Mouse (Mus musculus): Measurements from ENCODE around the gene Pdia5.

GRCm38 (mm10) chr16:35403891-35404290 is 86.8 kb downstream of the Pdia5 start:
- TF ChIP-seq POLR2A (IDR thresholded peaks at IDR 0.05; ENCODE audit: borderline replicate concordance, extremely low read depth, insufficient read depth, insufficient read length, poor library complexity, severe bottlenecking), result no peak
- no peak for TF ChIP-seq CTCF (IDR thresholded peaks at IDR 0.05; ENCODE audit: borderline replicate concordance, extremely low read depth, insufficient read depth, insufficient read length)

Measured in brain, embryonic 14.5 days (tissue).